Mouse (Mus musculus) gastrocnemius, adult 2 months (tissue): ENCODE data around the gene Nell1. TPM values are rescaled to one million over a fixed set of nuclear protein-coding genes. Genes with fewer than 3 reads are reported as not detected.

Experiments used
- DNase-seq: peaks from one replicate; pipeline ENCODE4 v3.0.0; 2022
- H3K27ac ChIP-seq: fragments of 200-600 bp; 2 replicates; pipeline ENCODE4 v1.8.1; 2022; ENCODE audit warnings: mild to moderate bottlenecking
- H3K4me3 ChIP-seq: fragments of 200-600 bp; 2 replicates; pipeline ENCODE4 v1.8.1; 2022; ENCODE audit warnings: mild to moderate bottlenecking, moderate library complexity
- CTCF ChIP-seq: fragments of 200-600 bp; IDR thresholded peaks from 2 replicates; pipeline ENCODE4 v1.8.1; 2022; ENCODE audit warnings: antibody characterized with exemption, mild to moderate bottlenecking, moderate library complexity
- intact Hi-C: fragments of 180-260 bp; cut with DNase I; formaldehyde crosslinking; loops from one replicate; pipeline ENCODE4 v1.15.1; 2025
- total RNA-seq, 2 experiments: library from RNA; stranded (reverse); gene quantifications; 2 replicates each; pipeline ENCODE4 v1.2.3; 2021

Gene Nell1
- total RNA-seq, 2 experiments from 2014 or later: 0.33 TPM; not detected in 1

GRCm38 (mm10) chr7:49975441-49976121 lies 917 bp downstream of the Nell1 start:
- Histone ChIP-seq H3K4me3 (peak overlapping the region; percentile 49; the same call in 1 of the 2 replicates), H3K27ac (no peak overlapping the region)
- no peak for DNase-seq
- intact Hi-C loops: no loop called here
- no peak for TF ChIP-seq CTCF

GRCm38 (mm10) chr7:49981511-49982227 lies 7.0 kb downstream of the Nell1 start:
- Histone ChIP-seq H3K27ac (no peak overlapping the region), H3K4me3 (no peak overlapping the region)
- intact Hi-C loops: no loop called here
- no peak for DNase-seq
- no peak for TF ChIP-seq CTCF

GRCm38 (mm10) chr7:49984698-49985097 lies 10.0 kb downstream of the Nell1 start:
- intact Hi-C loops: no loop called here
- TF ChIP-seq CTCF: no peak
- Histone ChIP-seq H3K27ac (no peak overlapping the region), H3K4me3 (no peak overlapping the region)
- no peak for DNase-seq

- Histone ChIP-seq H3K4me3 (no peak overlapping the region), H3K27ac (no peak overlapping the region)
- DNase-seq: no peak
- intact Hi-C loops: no loop called here
- no peak for TF ChIP-seq CTCF
These were observed 11.3 kb downstream of the Nell1 start for GRCm38 (mm10) chr7:49985947-49986346.

GRCm38 (mm10) chr7:49999321-49999720 lies 24.7 kb downstream of the Nell1 start:
- no peak overlapping the region for H3K4me3 ChIP-seq
- intact Hi-C loops: no loop called here
- H3K27ac ChIP-seq: no peak overlapping the region
- TF ChIP-seq CTCF: no peak
- no peak for DNase-seq

GRCm38 (mm10) chr7:50005268-50005667 lies 30.6 kb downstream of the Nell1 start:
- no peak for TF ChIP-seq CTCF
- no peak overlapping the region for H3K27ac ChIP-seq
- DNase-seq: no peak
- no peak overlapping the region for H3K4me3 ChIP-seq
- intact Hi-C loops: no loop called here

- intact Hi-C loops: no loop called here
- no peak for DNase-seq
- no peak for TF ChIP-seq CTCF
- Histone ChIP-seq H3K4me3 (no peak overlapping the region), H3K27ac (no peak overlapping the region)
These were observed 60.8 kb downstream of the Nell1 start for GRCm38 (mm10) chr7:50035187-50036153.

GRCm38 (mm10) chr7:50041112-50041511 lies 66.4 kb downstream of the Nell1 start:
- Histone ChIP-seq H3K27ac (no peak overlapping the region), H3K4me3 (no peak overlapping the region)
- no peak for TF ChIP-seq CTCF
- no peak for DNase-seq
- intact Hi-C loops: no loop called here

DNA sequence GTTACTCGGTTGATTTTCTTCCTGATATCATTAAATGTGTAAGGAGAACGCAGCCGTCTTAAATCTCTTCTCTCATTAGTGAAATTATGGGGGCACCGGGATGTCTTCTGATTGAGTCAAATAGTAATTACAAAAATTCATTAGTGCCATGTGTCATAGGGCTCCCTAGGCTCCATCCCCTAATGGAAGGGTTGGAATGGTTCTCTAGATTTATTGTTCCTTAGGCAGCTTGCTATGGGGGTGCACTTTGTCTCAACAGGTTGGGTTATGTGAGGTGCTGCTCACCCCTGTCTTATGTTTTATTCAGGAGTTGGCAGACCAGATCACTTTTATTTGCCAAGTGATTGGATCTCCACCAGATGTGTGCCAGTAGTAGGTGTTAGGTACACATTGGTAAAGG lies 75.5 kb downstream of the Nell1 start:
- H3K27ac ChIP-seq: no peak overlapping the region
- intact Hi-C loops: no loop called here
- no peak overlapping the region for H3K4me3 ChIP-seq
- no peak for DNase-seq
- TF ChIP-seq CTCF: no peak

GRCm38 (mm10) chr7:50053704-50054103 lies 79.0 kb downstream of the Nell1 start:
- Histone ChIP-seq H3K27ac (no peak overlapping the region), H3K4me3 (no peak overlapping the region)
- intact Hi-C loops: no loop called here
- no peak for DNase-seq
- TF ChIP-seq CTCF: no peak

GRCm38 (mm10) chr7:50094461-50094860 lies 119.8 kb downstream of the Nell1 start:
- no peak for TF ChIP-seq CTCF
- Histone ChIP-seq H3K4me3 (no peak overlapping the region), H3K27ac (no peak overlapping the region)
- DNase-seq: no peak
- intact Hi-C loops: no loop called here

GRCm38 (mm10) chr7:50105612-50106321 lies 131.1 kb downstream of the Nell1 start:
- no peak for DNase-seq
- no peak for TF ChIP-seq CTCF
- Histone ChIP-seq H3K27ac (no peak overlapping the region), H3K4me3 (no peak overlapping the region)
- intact Hi-C loops: no loop called here
